Mouse (Mus musculus) forebrain, embryonic 10.5 days (tissue): ENCODE measurements at regions not wholly inside any gene's neighbourhood (a gene's known extent, or its start where the extent isn't known, plus 50 kb on each side); places are given as distances from the start of the nearest gene placed in this dataset.

Experiments used
- DNase-seq: peaks from one replicate; pipeline ENCODE4 v3.0.0-alpha.2; 2017; ENCODE audit warnings: low spot score; ENCODE audit errors: extremely low spot score
- H3K27ac ChIP-seq: fragments of 300-500 bp; sonication (generic); 2 replicates; pipeline ENCODE4 v1.5.1; 2016; ENCODE audit warnings: mild to moderate bottlenecking
- H3K27me3 ChIP-seq: fragments of 300-500 bp; sonication (generic); 2 replicates; pipeline ENCODE4 v1.6.1; 2016; ENCODE audit warnings: mild to moderate bottlenecking; ENCODE audit not compliant: poor library complexity, severe bottlenecking
- H3K36me3 ChIP-seq: fragments of 300-500 bp; sonication (generic); replicated peaks from 2 replicates; pipeline ENCODE4 v1.6.1; 2016; ENCODE audit warnings: mild to moderate bottlenecking, moderate library complexity
- H3K4me1 ChIP-seq: fragments of 300-500 bp; sonication (generic); 2 replicates; pipeline ENCODE4 v1.6.1; 2016
- H3K4me3 ChIP-seq: fragments of 300-500 bp; sonication (generic); 2 replicates; pipeline ENCODE4 v1.5.1; 2016; ENCODE audit warnings: mild to moderate bottlenecking, moderate library complexity
- H3K9me3 ChIP-seq: fragments of 300-500 bp; sonication (generic); 2 replicates; pipeline ENCODE4 v1.6.1; 2016; ENCODE audit warnings: mild to moderate bottlenecking, moderate library complexity
- WGBS: fragments of 180-500 bp; shearing (Covaris S2); methylation state at CpG from one replicate; pipeline ENCODE4 v1.1.7; 2016; 5-methylcytosine and 5-hydroxymethylcytosine counted together

DNA sequence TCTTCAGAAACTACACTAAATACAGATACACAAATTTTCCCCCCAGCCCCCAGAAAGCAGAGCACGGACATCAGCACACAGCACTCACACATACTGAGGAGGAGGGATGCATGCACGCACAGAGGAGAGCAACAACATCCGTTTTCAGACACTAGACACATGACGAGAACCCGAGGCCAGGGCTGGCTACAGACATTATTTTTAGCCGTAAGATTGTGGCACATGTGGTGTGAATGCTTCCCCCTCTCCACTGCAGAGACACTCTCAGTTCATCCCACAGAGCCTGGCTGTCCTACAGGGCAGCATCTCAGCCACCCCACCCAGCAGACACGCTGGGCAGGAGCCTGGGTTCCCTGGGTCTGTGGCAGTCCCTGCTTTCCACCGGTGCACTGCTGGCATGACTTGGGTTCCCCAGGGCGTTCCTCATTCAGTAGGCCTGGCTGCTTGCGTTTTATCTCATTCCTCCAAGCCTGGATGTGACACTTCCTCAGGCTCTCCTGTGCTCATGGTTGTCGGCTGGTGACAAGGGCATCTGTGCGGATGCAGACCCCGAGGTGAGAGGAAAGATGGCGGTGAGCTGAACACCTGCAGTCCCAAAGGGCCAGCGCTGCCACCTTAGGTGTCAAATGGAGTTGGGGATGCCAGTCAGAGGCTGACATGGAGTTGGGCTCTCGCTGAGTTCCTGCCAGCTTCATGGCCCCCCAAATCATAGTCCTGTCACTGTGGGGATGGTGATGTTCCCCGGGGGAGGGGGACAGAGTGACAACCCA is 247.1 kb upstream of the Myt1l start:
- H3K4me3 ChIP-seq = no peak overlapping the region
- 62% methylated on average over 17 of the region's 17 CpGs for WGBS
- peaks cover 32% of the 10 kb centered on the region for H3K27me3 ChIP-seq
- no peaks in the 10 kb centered on the region for H3K36me3 ChIP-seq
- no peaks in the 10 kb centered on the region for H3K9me3 ChIP-seq
- peaks cover 22% of the 10 kb centered on the region for H3K4me1 ChIP-seq
- peak overlapping the region; percentile 70 for H3K27ac ChIP-seq
- no peak for DNase-seq

DNA sequence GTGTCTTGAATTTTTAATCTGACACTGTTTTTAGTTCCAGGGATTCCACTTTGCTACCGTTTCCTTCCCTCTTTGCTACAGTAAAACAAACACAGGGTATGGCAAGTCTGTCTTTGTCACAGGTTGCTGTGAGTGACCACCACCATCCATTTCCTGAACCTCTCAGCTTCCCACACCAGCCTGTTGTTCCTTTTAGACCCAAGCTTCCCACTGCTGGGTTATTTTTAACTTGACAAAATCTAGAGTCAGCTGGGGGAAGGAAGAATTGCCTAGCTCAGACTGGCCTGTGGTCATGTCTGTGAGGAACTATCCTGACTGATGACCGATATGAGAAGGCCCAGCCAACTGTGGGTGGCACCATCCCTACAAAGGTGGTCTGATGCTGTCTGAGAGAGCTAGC is 239.4 kb upstream of the Myt1l start:
- 90% methylated on average over 2 of the region's 2 CpGs for WGBS
- H3K4me1 ChIP-seq = peaks cover 9% of the 10 kb centered on the region
- no peaks in the 10 kb centered on the region for H3K9me3 ChIP-seq
- H3K27ac ChIP-seq = no peak overlapping the region
- no peak for DNase-seq
- H3K27me3 ChIP-seq = no peaks in the 10 kb centered on the region
- H3K36me3 ChIP-seq = no peaks in the 10 kb centered on the region
- H3K4me3 ChIP-seq = no peak overlapping the region

DNA sequence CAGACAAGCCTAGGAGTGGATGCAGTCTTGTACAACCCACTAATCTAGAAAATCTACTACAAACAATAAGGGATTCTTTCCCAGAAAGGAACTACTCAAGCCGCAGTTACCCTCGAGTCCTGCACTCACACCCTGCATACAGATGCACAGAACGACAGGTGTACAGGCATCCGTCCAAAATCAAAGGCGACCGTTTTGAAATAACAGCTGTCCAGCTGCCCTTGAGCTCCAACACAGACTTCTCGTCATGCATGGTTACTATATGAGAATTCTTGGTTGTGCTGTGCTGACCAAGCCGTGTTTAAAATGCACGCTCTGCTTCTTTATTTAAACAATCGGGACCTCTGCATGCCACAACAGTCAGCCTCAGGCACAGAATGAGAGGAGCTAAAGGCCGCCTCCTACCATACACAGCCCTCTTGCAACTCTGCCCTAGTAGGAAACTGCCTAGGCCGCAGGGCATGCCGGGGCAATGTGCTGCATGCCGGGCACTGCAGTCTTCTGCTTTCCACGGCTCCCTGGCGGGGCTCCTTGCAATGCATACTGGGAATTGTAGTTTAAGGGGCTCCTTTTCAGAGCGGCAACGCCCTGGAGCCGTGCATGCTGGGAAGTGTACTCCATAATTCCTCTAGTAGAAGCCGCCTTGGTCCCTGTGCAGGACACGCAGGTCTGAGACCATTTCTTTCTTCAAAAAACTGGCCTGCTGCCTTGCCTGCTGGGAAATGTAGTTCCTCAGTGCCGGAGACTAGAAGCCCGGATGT is 237.4 kb upstream of the Myt1l start:
- WGBS = 19% methylated on average over 23 of the region's 23 CpGs
- Histone ChIP-seq H3K4me1 (peaks cover 9% of the 10 kb centered on the region), H3K36me3 (no peaks in the 10 kb centered on the region), H3K4me3 (peak overlapping the region; percentile 47), H3K9me3 (no peaks in the 10 kb centered on the region), H3K27ac (peak overlapping the region; percentile 85), H3K27me3 (no peaks in the 10 kb centered on the region)
- peak; percentile 94 for DNase-seq

DNA sequence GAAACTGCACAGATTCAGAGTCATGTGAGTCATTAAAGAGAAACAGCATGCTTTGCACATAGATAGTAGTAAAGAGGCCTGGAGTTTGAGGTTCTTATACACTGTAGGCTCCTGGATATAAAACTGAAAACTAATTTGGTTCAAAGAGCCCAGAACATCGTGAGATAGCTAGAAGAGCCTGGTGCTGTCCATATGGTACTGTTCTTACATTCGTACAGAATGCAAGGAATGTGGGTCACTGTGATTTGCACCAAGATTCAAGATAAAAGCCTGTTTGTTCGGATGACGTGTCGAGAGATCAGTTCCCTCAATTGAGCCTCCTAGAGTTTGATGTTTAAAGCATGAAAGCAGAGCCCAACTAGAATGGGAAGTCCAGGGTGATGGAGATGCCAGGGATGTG is 230.2 kb upstream of the Myt1l start:
- H3K4me3 ChIP-seq = no peak overlapping the region
- 83% methylated on average over 5 of the region's 5 CpGs for WGBS
- H3K27ac ChIP-seq = no peak overlapping the region
- no peaks in the 10 kb centered on the region for H3K36me3 ChIP-seq
- H3K27me3 ChIP-seq = no peaks in the 10 kb centered on the region
- DNase-seq = no peak
- no peaks in the 10 kb centered on the region for H3K4me1 ChIP-seq
- no peaks in the 10 kb centered on the region for H3K9me3 ChIP-seq

DNA sequence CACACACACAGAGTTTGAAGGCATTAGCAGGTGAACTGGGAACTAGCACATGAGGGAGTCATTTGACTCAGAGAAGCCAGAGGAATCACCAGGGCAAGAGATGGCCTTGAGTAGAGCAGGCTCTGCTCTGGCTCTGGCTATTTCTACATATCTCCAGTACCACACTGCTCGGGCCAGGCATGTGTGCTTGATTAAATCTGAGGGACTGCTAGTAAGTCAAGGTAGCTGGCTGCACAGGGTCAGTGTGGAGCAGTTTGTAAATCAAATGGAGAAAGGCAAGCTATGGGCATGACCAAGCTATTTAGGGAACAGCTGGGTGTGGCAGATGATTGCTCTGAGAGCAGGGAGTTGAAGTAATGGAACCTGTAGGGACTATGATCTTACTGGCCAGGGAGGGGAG is 212.5 kb upstream of the Myt1l start:
- Histone ChIP-seq H3K4me3 (no peak overlapping the region), H3K4me1 (no peaks in the 10 kb centered on the region), H3K9me3 (no peaks in the 10 kb centered on the region), H3K36me3 (no peaks in the 10 kb centered on the region), H3K27ac (no peak overlapping the region), H3K27me3 (no peaks in the 10 kb centered on the region)
- WGBS = 76% methylated on average over 1 of the region's 1 CpGs
- no peak for DNase-seq

DNA sequence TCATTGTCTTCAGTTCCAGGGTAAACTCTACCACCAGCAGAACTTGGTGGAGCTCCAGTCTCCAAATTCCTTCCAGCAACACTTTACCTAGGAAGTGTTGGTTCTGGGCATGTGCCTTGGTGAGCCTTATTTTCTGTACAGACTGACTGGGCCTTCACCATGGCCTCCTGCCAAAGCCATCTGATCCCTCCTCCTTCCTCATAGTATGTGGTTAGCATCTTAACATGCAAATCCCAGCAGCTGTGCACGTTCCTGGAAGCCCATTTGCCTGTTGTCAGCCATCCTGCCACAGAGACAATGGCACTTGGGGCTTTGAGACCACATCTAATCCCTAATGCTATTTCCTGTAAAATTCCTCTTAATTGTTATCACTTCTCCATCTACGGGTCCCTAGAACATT is 206.7 kb upstream of the Myt1l start:
- 55% methylated on average over 2 of the region's 2 CpGs for WGBS
- no peak for DNase-seq
- no peak overlapping the region for H3K27ac ChIP-seq

DNA sequence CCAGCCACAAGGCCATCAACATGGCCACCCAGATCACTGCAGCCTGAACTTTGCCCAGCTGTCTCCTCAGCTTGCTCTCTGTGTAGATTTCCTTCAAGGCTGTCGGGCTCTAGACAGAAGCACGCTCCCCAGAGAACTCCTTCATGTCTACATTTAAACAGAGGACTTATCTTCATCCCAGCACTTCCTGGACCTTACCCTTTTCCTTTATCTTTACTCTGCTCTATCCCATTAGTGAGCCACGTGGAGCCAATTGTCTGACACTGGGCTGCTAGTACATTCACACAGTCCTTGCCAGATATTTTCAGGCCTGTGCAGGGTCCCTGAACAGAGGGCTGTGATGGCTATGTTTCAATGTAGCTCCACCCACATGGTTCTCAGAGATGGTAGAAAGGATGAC is 204.7 kb upstream of the Myt1l start:
- no peaks in the 10 kb centered on the region for H3K36me3 ChIP-seq
- no peak overlapping the region for H3K27ac ChIP-seq
- H3K4me3 ChIP-seq = no peak overlapping the region
- H3K4me1 ChIP-seq = 0 out of 2 replicates have a peak, but pooled peaks cover 4% of the 10 kb centered on the region
- H3K27me3 ChIP-seq = no peaks in the 10 kb centered on the region
- 72% methylated on average over 3 of the region's 3 CpGs for WGBS
- DNase-seq = no peak
- H3K9me3 ChIP-seq = no peaks in the 10 kb centered on the region

More for the DNA sequence above, 206.7 kb upstream of the Myt1l start:
- Histone ChIP-seq H3K4me3 (no peak overlapping the region), H3K36me3 (no peaks in the 10 kb centered on the region), H3K4me1 (0 out of 2 replicates have a peak, but pooled peaks cover 4% of the 10 kb centered on the region), H3K9me3 (no peaks in the 10 kb centered on the region), H3K27me3 (no peaks in the 10 kb centered on the region)

DNA sequence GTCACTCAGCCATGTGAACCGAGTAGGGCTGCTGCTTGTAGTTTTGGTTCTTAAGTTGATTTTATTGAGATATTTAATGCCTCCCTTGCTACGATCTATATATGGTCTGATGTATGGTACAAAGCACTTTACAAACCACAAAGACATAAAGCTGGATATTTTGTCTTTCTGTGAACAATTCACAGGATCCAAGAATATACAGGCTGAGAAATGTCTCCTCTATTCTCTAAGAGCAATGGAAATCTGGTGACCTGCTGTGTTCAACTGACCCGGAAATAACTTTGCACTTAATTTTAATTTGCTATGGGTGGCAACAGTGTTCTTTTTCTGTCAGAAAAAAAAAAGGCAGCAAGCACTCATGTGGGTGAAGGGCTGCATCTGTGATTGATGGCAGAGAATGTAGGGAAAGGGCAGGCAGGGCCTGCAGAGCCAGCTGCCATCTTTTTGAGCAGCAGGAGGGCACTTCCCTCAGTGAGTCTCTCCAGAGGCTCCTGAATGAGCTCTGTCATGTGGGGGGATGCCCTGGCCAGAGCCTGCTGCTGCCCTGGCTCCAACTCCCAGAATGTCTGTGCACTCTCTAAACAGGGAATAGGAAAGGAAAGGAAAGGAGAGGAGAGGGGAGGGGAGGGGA is 192.2 kb upstream of the Myt1l start:
- no peak overlapping the region for H3K4me3 ChIP-seq
- DNase-seq = no peak
- H3K27me3 ChIP-seq = peaks cover 12% of the 10 kb centered on the region; the same call in 1 of the 2 replicates
- H3K4me1 ChIP-seq = peaks cover 8% of the 10 kb centered on the region; the same call in 1 of the 2 replicates
- no peaks in the 10 kb centered on the region for H3K36me3 ChIP-seq
- WGBS = 63% methylated on average over 3 of the region's 3 CpGs
- H3K27ac ChIP-seq = no peak overlapping the region
- H3K9me3 ChIP-seq = no peaks in the 10 kb centered on the region

DNA sequence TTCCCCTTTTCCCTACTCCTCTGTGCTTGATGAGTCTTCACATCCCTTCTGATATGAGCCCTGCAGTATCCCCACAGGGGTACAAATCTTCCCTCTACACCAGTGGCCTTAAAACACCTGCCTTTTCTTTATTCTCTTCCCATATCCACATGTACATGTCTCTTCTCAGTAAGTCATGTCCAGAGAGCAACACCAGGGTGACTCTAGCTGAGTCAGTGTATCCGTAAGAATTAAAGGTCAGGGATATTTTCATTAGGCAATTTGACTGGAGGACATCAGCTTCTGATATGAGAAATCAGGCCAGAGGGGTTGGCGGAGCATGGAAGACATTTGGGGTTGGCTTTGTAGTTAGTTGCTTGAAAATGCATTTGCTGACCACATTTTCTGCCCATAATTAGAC is 190.8 kb upstream of the Myt1l start:
- no peaks in the 10 kb centered on the region for H3K9me3 ChIP-seq
- H3K27me3 ChIP-seq = peaks cover 12% of the 10 kb centered on the region; the same call in 1 of the 2 replicates
- no peaks in the 10 kb centered on the region for H3K36me3 ChIP-seq
- H3K4me1 ChIP-seq = peaks cover 11% of the 10 kb centered on the region
- no peak for DNase-seq
- 92% methylated on average over 2 of the region's 2 CpGs for WGBS
- H3K27ac ChIP-seq = no peak overlapping the region
- H3K4me3 ChIP-seq = no peak overlapping the region

DNA sequence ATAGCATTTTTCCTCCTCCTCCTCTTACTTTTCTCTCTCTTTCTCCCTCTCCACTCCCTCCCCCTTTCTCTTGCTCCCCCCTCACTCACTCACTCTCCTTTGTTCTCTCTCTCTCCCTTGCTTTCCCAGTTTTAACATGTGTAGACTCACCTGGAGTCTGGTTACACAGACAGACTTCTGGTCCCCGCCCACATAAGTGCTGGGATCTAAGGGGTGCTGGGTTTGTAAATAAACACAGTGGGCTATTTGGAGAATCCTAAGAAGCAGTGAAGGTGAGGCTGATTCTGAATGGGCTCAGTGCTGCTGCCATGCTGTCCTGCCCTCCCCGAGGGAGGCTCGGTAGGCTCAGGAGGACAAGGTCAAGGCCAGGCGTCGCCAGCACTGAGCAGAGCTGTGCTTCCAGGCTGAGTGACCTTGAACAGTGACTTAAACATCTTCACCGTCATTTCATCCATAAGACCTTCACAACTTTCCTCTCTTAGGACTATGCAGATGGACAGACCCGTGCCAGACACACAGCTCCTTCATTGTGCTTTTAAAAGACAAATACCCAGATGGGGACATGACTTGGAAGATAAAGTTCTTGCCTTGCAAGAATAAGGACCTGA is 186.7 kb upstream of the Myt1l start:
- H3K27me3 ChIP-seq = no peaks in the 10 kb centered on the region
- 61% methylated on average over 7 of the region's 7 CpGs for WGBS
- no peak overlapping the region for H3K4me3 ChIP-seq
- H3K36me3 ChIP-seq = no peaks in the 10 kb centered on the region
- no peaks in the 10 kb centered on the region for H3K9me3 ChIP-seq
- no peak for DNase-seq
- H3K27ac ChIP-seq = no peak overlapping the region
- H3K4me1 ChIP-seq = peaks cover 6% of the 10 kb centered on the region

DNA sequence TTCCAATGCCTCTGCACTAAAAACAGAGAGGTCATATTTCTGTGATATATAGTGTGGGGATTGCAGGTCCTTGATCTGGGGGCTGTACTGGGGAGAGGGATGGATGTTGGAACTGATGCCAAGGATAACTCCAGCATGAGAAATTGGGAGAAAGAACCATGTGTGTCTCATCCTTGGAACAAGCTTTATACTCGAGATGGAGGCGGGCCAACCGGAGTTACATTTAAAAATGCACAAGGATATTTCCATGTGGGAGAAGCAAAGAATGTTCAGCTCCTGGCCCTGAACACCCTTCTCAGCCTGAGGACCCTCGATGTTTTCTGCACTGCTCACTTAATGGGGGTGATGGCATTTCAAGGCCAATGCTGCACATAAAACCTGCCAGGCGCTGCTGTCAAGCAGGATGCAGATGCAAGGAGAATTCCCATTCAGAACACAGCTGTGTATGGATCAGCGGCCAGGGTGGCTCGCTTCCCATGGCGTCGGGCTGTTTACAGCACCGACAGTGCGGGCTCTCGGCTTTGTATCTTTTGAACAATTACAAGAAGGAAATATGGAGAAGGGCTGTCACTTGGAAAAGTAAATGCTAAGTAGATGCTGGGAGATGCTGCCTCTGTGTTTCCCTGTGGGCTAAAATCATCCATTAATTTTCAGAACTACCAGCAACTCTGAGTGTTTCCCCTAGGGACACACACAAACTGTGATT is 184.9 kb upstream of the Myt1l start:
- Histone ChIP-seq H3K36me3 (no peaks in the 10 kb centered on the region), H3K9me3 (no peaks in the 10 kb centered on the region), H3K27ac (no peak overlapping the region), H3K4me3 (no peak overlapping the region), H3K27me3 (no peaks in the 10 kb centered on the region), H3K4me1 (peaks cover 3% of the 10 kb centered on the region; the same call in 1 of the 2 replicates)
- 86% methylated on average over 12 of the region's 12 CpGs for WGBS
- no peak for DNase-seq

DNA sequence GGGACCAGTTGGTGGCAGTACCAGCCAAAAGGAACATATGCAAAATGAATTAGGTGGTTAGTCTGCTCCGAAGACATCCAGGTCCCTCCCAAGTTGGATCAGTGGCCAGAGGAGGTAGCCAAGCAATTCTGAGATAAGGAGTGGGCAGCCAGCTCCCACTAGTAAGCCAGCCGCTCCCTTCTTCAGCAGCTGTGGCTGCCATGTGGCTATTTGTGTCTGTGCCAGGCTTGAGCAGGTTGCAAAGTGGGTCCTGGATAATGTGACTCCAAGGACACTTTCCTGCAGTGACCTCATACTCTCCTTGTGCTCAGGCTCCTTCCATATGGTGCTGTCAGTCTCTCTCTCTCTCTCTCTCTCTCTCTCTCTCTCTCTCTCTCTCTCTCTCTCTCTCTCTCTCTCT is 179.5 kb upstream of the Myt1l start:
- Histone ChIP-seq H3K4me1 (peaks cover 6% of the 10 kb centered on the region), H3K27me3 (no peaks in the 10 kb centered on the region), H3K27ac (no peak overlapping the region), H3K36me3 (no peaks in the 10 kb centered on the region), H3K4me3 (no peak overlapping the region), H3K9me3 (no peaks in the 10 kb centered on the region)
- 94% methylated on average over 2 of the region's 2 CpGs for WGBS
- no peak for DNase-seq
